Mouse (Mus musculus) frontal cortex, postnatal 10 days (tissue): ENCODE measurements around the gene Smyd3.

Experiments
- DNase-seq, 2 experiments: peaks; one replicate each; pipeline ENCODE4 v3.0.0; 2022; ENCODE audit warnings: low spot score in 2 of 2, mixed read lengths in 1 of 2

The Smyd3 gene

GRCm38 (mm10) chr1:179231777-179232661, 285.8 kb downstream of the Smyd3 start:
- peak; percentile 31 to 67 for DNase-seq

GRCm38 (mm10) chr1:179229515-179229914, 288.3 kb downstream of the Smyd3 start:
- DNase-seq: no peak

- no peak for DNase-seq
Measured at GRCm38 (mm10) chr1:179220290-179220689, 297.6 kb downstream of the Smyd3 start.

- DNase-seq: no peak
Measured at GRCm38 (mm10) chr1:179218061-179218460, 299.8 kb downstream of the Smyd3 start.

- DNase-seq: no peak
Measured at GRCm38 (mm10) chr1:179217036-179217435, 300.8 kb downstream of the Smyd3 start.

GRCm38 (mm10) chr1:179213381-179213780, 304.5 kb downstream of the Smyd3 start:
- no peak for DNase-seq

GRCm38 (mm10) chr1:179212295-179212694, 305.5 kb downstream of the Smyd3 start:
- no peak for DNase-seq

- no peak for DNase-seq
Measured at GRCm38 (mm10) chr1:179211313-179211712, 306.5 kb downstream of the Smyd3 start.

GRCm38 (mm10) chr1:179207846-179208595, 309.8 kb downstream of the Smyd3 start:
- no peak for DNase-seq

GRCm38 (mm10) chr1:179207180-179207741, 310.6 kb downstream of the Smyd3 start:
- DNase-seq: no peak

- DNase-seq: no peak
Measured at GRCm38 (mm10) chr1:179198517-179199200, 319.2 kb downstream of the Smyd3 start.

- no peak for DNase-seq
Measured at GRCm38 (mm10) chr1:179197821-179198516, 319.9 kb downstream of the Smyd3 start.

- no peak for DNase-seq
Measured at GRCm38 (mm10) chr1:179197156-179197555, 320.7 kb downstream of the Smyd3 start.

GRCm38 (mm10) chr1:179196422-179196821, 321.4 kb downstream of the Smyd3 start:
- DNase-seq: no peak

- no peak for DNase-seq
Measured at GRCm38 (mm10) chr1:179192781-179193180, 325.1 kb downstream of the Smyd3 start.

- no peak for DNase-seq
Measured at GRCm38 (mm10) chr1:179190837-179191236, 327.0 kb downstream of the Smyd3 start.

- no peak for DNase-seq
Measured at GRCm38 (mm10) chr1:179187171-179187570, 330.7 kb downstream of the Smyd3 start.

GRCm38 (mm10) chr1:179184631-179185030, 333.2 kb downstream of the Smyd3 start:
- peak; percentile 12 to 17 for DNase-seq

GRCm38 (mm10) chr1:179183499-179183898, 334.3 kb downstream of the Smyd3 start:
- no peak for DNase-seq

GRCm38 (mm10) chr1:179180546-179180945, 337.3 kb downstream of the Smyd3 start:
- DNase-seq: no peak
